Mouse (Mus musculus) gonadal fat pad, adult 2 months (tissue): ENCODE measurements around the gene Tyk2. TPM values are rescaled to one million over a fixed set of nuclear protein-coding genes. Genes with fewer than 3 reads are reported as not detected.

Experiments
- DNase-seq: peaks from one replicate; pipeline ENCODE4 v3.0.0-alpha.2; 2012; ENCODE audit warnings: low read depth
- polyA plus RNA-seq: library from polyadenylated mRNA; depleted of rRNA; stranded (reverse); fragments of >200 nt; gene quantifications from 2 replicates; pipeline ENCODE4 v1.2.3, GENCODE M21; 2012; rRNA removed

Gene Tyk2
- polyA plus RNA-seq, 1 experiment = 28.4 TPM

DNA sequence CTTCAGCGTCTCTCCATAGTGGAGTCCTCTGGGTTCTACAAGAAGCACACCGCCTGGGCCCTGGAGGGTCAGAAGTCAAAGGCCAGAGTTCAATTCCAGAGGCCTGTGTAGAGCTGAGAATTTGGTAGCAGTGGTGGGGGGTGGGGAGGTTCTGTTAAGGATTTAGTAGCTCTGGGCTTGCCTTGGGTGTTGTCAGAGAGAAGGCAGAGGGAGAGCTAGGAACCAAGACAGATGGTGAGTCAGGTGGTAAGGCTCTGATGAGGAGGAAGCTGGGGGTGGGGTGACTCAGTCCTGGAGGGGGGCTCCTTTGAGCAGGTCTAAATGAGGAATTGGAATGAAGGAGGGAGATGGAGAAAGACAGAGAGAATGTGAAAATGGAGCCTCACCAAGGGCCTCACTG lies 68.1 kb downstream of the Tyk2 start:
- DNase-seq = no peak

Other genes starting within 250 kb of the Tyk2 start
- 38.7 TPM in 2 replicates for gene Ppan, start 243.1 kb downstream of the Tyk2 start, polyA plus RNA-seq
- gene Eif3g, start 232.6 kb downstream of the Tyk2 start, polyA plus RNA-seq = 128 and 129 TPM in 2 replicates
- 16.1 TPM in 2 replicates for gene Dnmt1, start 171.4 kb downstream of the Tyk2 start, polyA plus RNA-seq
- gene S1pr2, start 154.5 kb downstream of the Tyk2 start, polyA plus RNA-seq = 5.9 and 6.5 TPM in 2 replicates
- 76.1 and 83.2 TPM in 2 replicates for gene Mrpl4, start 128.5 kb downstream of the Tyk2 start, polyA plus RNA-seq
- 19.9 and 20.8 TPM in 2 replicates for gene Icam1, start 115.3 kb downstream of the Tyk2 start, polyA plus RNA-seq
- 0.11 and 0.37 TPM in 2 replicates for gene Icam4, start 101.9 kb downstream of the Tyk2 start, polyA plus RNA-seq
- gene Icam5, start 99.2 kb downstream of the Tyk2 start, polyA plus RNA-seq = 0.22 and 0.30 TPM in 2 replicates
- gene Zglp1, start 64.2 kb downstream of the Tyk2 start, polyA plus RNA-seq = not detected in 2 replicates
- 0.13 and 0.27 TPM in 2 replicates for gene Gm49373, start 58.1 kb downstream of the Tyk2 start, polyA plus RNA-seq
- gene Fdx1l, start 57.6 kb downstream of the Tyk2 start, polyA plus RNA-seq = 46.8 and 63.4 TPM in 2 replicates
- 0.90 and 4.4 TPM in 2 replicates for gene Gm38431, start 39.2 kb downstream of the Tyk2 start, polyA plus RNA-seq
- 39.2 and 46.2 TPM in 2 replicates for gene Raver1, start 39.2 kb downstream of the Tyk2 start, polyA plus RNA-seq
- 49.6 and 72.2 TPM in 2 replicates for gene Cdc37, start 18.7 kb upstream of the Tyk2 start, polyA plus RNA-seq
- gene Pde4a, start 34.5 kb upstream of the Tyk2 start, polyA plus RNA-seq = 16.6 and 24.5 TPM in 2 replicates
- gene Keap1, start 108.1 kb upstream of the Tyk2 start, polyA plus RNA-seq = 67.8 and 68.5 TPM in 2 replicates
- 0.37 and 0.53 TPM in 2 replicates for gene S1pr5, start 117.2 kb upstream of the Tyk2 start, polyA plus RNA-seq
- gene Atg4d, start 134.1 kb upstream of the Tyk2 start, polyA plus RNA-seq = 25.7 and 27.3 TPM in 2 replicates
- gene Kri1, start 156.7 kb upstream of the Tyk2 start, polyA plus RNA-seq = 19.8 and 20.5 TPM in 2 replicates
- 21.0 and 25.1 TPM in 2 replicates for gene Cdkn2d, start 160.2 kb upstream of the Tyk2 start, polyA plus RNA-seq
- gene Ap1m2, start 181.1 kb upstream of the Tyk2 start, polyA plus RNA-seq = 92.6 and 101 TPM in 2 replicates
- gene Slc44a2, start 189.5 kb upstream of the Tyk2 start, polyA plus RNA-seq = 51.7 and 61.5 TPM in 2 replicates
- gene Ilf3, start 236.6 kb upstream of the Tyk2 start, polyA plus RNA-seq = 44.2 and 47.5 TPM in 2 replicates